ENCODE assay signal across 26 mouse cellular contexts in genomic region chr9:14086611-14087010, GRCm38 (mm10).
"Had no signal": no experiment of that assay in that cellular context is flagged by ENCODE, and none has a peak within 500 bp of the region (broad histone marks: within the 10 kb centered on the region; RNA-seq: fewer than 3 reads in every experiment).

No protein-coding gene starts in this region.

- H3K27me3 ChIP-seq: embryonic facial prominence, embryonic 12.5 days; embryonic facial prominence, embryonic 13.5 days; embryonic facial prominence, embryonic 15.5 days; forebrain, embryonic 13.5 days; forebrain, embryonic 15.5 days had no signal

- ATAC-seq: forebrain, embryonic 13.5 days; forebrain, embryonic 14.5 days; forebrain, embryonic 15.5 days; forebrain, embryonic 16.5 days; forebrain, postnatal 0 days had no signal

- H3K9me3 ChIP-seq: embryonic facial prominence, embryonic 12.5 days; embryonic facial prominence, embryonic 13.5 days; embryonic facial prominence, embryonic 15.5 days; forebrain, embryonic 13.5 days; forebrain, embryonic 15.5 days had no signal

- H3K36me3 ChIP-seq: embryonic facial prominence, embryonic 12.5 days; embryonic facial prominence, embryonic 13.5 days; embryonic facial prominence, embryonic 15.5 days; forebrain, embryonic 15.5 days had no signal

- H3K4me2 ChIP-seq: embryonic facial prominence, embryonic 12.5 days; embryonic facial prominence, embryonic 13.5 days; embryonic facial prominence, embryonic 15.5 days; forebrain, embryonic 13.5 days; forebrain, embryonic 15.5 days had no signal

- DNase-seq: cerebellum, adult 18-20 months; cerebellum, adult 2 months; cerebellum, adult 8-10 months; cerebellum, adult 9-10 months; cerebellum, adult 9-11 months; cerebellum, postnatal 10 days; cerebellum, postnatal 14 days; cerebellum, postnatal 25 days; cerebellum, postnatal 36 days; embryo, embryonic 11 days; forebrain, postnatal 0 days; gastrocnemius, adult 2 months; gastrocnemius, postnatal 10 days; gastrocnemius, postnatal 14 days; gastrocnemius, postnatal 25 days; gastrocnemius, postnatal 36 days; heart, adult 18-20 months; heart, adult 2 months had no signal

- H3K27ac ChIP-seq: embryonic facial prominence, embryonic 12.5 days; embryonic facial prominence, embryonic 15.5 days; forebrain, embryonic 13.5 days; forebrain, embryonic 15.5 days; gastrocnemius, adult 2 months; heart, adult 2 months had no signal

- H3K9ac ChIP-seq: embryonic facial prominence, embryonic 12.5 days; embryonic facial prominence, embryonic 13.5 days; embryonic facial prominence, embryonic 15.5 days; forebrain, embryonic 13.5 days; forebrain, embryonic 15.5 days; forebrain, postnatal 0 days had no signal

- H3K4me3 ChIP-seq: embryonic facial prominence, embryonic 12.5 days; embryonic facial prominence, embryonic 13.5 days; embryonic facial prominence, embryonic 15.5 days; erythroblast, embryonic 14.5 days; forebrain, embryonic 13.5 days; forebrain, embryonic 15.5 days; gastrocnemius, adult 2 months; heart, adult 2 months had no signal
